Mouse (Mus musculus) retina, embryonic 14.5 days (tissue): ENCODE results near the gene Ranbp6.

Experiments used
- DNase-seq: peaks from one replicate; pipeline ENCODE4 v3.0.0-alpha.2; 2015; ENCODE audit warnings: low spot score

Ranbp6 gene

GRCm38 (mm10) chr19:29805917-29806785 is 6.6 kb downstream of the Ranbp6 start, which contains the start of gene 9930021J03Rik:
Gene 9930021J03Rik (minus strand): TSS chr19:29805989.
- DNase-seq = peak; percentile 99

GRCm38 (mm10) chr19:29805101-29805916 is 7.5 kb downstream of the Ranbp6 start:
- peak; percentile 71 for DNase-seq

GRCm38 (mm10) chr19:29803946-29804345 is 8.8 kb downstream of the Ranbp6 start:
- no peak for DNase-seq

GRCm38 (mm10) chr19:29797371-29797770 is 15.4 kb downstream of the Ranbp6 start:
- no peak for DNase-seq

GRCm38 (mm10) chr19:29787997-29788396 is 24.8 kb downstream of the Ranbp6 start:
- no peak for DNase-seq

- no peak for DNase-seq
These were observed 29.9 kb downstream of the Ranbp6 start for GRCm38 (mm10) chr19:29782914-29783313.
